Mouse (Mus musculus): ENCODE measurements around the gene Pcp2.

DNA sequence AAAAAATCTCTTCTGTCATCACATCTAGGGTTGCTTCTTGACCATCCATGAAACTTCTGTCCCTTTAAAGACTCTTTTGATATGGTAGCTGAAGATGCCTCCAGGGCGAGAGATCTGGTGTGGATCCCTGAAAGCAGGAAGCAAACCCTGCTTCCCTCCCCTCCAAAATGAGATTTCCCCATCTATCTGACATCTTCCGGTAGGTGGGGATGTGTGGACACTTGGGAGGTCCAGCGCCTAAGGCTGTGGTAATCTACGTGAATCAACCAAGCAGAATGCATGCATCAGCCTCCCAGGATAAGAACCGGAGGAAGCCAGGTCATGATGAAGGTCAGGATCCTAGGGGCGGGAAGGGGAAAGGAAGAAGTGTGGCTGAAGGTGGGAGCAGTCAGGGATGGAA lies 40.2 kb upstream of the Pcp2 start, which contains the start of gene Mcemp1:
- TF ChIP-seq CTCF (IDR thresholded peaks at IDR 0.05; ENCODE audit: low read depth): no peak
- no peak for TF ChIP-seq EP300 (IDR thresholded peaks at IDR 0.05; ENCODE audit: low read depth)
